Mouse (Mus musculus) lung, embryonic 14.5 days (tissue): ENCODE data around the gene Elp5. TPM values are rescaled to one million over a fixed set of nuclear protein-coding genes. Genes with fewer than 3 reads are reported as not detected.

Experiments used
- ATAC-seq: fragments of 200-750 bp; cut with Nextera tagmentation; 2 replicates; pipeline ENCODE4 v1.8.0; 2017; ENCODE audit warnings: mild to moderate bottlenecking, moderate TSS enrichment, moderate library complexity; ENCODE audit not compliant: insufficient read depth
- DNase-seq: peaks from one replicate; pipeline ENCODE4 v3.0.0-alpha.2; 2015
- H3K27ac ChIP-seq: fragments of 300-500 bp; sonication (generic); 2 replicates; pipeline ENCODE4 v1.5.1; 2014; ENCODE audit warnings: low read depth, mild to moderate bottlenecking, moderate library complexity
- H3K27me3 ChIP-seq: fragments of 300-500 bp; sonication (generic); 2 replicates; pipeline ENCODE4 v1.6.1; 2014; ENCODE audit warnings: low read length, control low read depth; ENCODE audit not compliant: insufficient read depth
- H3K36me3 ChIP-seq: fragments of 300-500 bp; sonication (generic); 2 replicates; pipeline ENCODE4 v1.6.1; 2014; ENCODE audit warnings: control low read depth; ENCODE audit not compliant: insufficient read depth
- H3K4me1 ChIP-seq: fragments of 300-500 bp; sonication (generic); 2 replicates; pipeline ENCODE4 v1.6.1; 2014; ENCODE audit warnings: antibody characterized with exemption, control low read depth; ENCODE audit not compliant: insufficient read depth
- H3K4me2 ChIP-seq: fragments of 300-500 bp; sonication (generic); 2 replicates; pipeline ENCODE4 v1.6.1; 2014; ENCODE audit warnings: mild to moderate bottlenecking
- H3K4me3 ChIP-seq: fragments of 300-500 bp; sonication (generic); 2 replicates; pipeline ENCODE4 v1.5.1; 2014; ENCODE audit warnings: low read depth, low read length
- H3K9ac ChIP-seq: fragments of 300-500 bp; sonication (generic); 2 replicates; pipeline ENCODE4 v1.6.1; 2014
- H3K9me3 ChIP-seq: fragments of 300-500 bp; sonication (generic); 2 replicates; pipeline ENCODE4 v1.6.1; 2016; ENCODE audit warnings: low read depth, low read length, control low read depth
- CTCF ChIP-seq: IDR thresholded peaks from 2 replicates; pipeline ENCODE4 v1.5.1; 2016; ENCODE audit warnings: antibody characterized with exemption, low read depth
- WGBS: fragments of 180-500 bp; shearing (Covaris S2); extraction: QIAGEN DNeasy Blood & Tissue Kit; methylation state at CpG from one replicate; pipeline ENCODE4 v1.1.7; 2014; 5-methylcytosine and 5-hydroxymethylcytosine counted together
- polyA plus RNA-seq: library from polyadenylated mRNA; unstranded; fragments of >200 nt; fragmentation: Nextera tagmentation; extraction: Ambion mirVana; gene quantifications from 2 replicates; pipeline ENCODE4 v1.2.1, GENCODE M21; 2014

Elp5 gene
- polyA plus RNA-seq, 1 experiment from 2014 or later: 113 TPM

DNA sequence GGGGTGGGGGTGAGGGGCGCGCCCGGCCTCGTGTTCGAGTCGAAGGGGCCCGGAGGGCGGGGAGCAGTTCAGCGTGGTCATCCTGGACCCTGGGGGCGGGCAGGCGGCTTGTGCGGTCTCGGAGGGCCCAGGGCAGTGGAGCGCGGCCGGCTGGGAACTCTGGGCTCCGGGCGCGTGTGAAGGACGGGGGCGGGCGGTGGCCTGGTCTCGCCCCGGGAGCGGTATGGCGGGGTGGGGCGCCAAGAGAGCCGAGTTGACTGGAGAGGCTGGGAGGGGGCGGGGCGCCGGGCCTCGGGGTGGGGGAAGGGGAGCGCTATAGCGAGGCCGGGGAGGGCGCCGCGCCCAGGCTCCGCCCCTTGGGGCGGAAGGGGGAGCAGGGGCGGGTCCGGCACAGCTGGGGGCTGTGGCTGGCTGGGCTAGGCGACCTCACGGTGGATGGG, 14.8 kb upstream of the Elp5 start:
- peak overlapping the region; percentile 85 for H3K9ac ChIP-seq
- no peaks in the 10 kb centered on the region for H3K9me3 ChIP-seq
- no peaks in the 10 kb centered on the region for H3K27me3 ChIP-seq
- ATAC-seq (peak; percentile 59), DNase-seq (peak; percentile 90)
- H3K4me3 ChIP-seq: peak overlapping the region; percentile 98
- H3K27ac ChIP-seq: peak overlapping the region; percentile 98
- H3K4me1 ChIP-seq: peaks cover 15% of the 10 kb centered on the region
- TF ChIP-seq CTCF: no peak
- peak overlapping the region; percentile 63 for H3K4me2 ChIP-seq
- H3K36me3 ChIP-seq: peaks cover 42% of the 10 kb centered on the region
- WGBS: 1% methylated on average over 40 of the region's 44 CpGs

DNA sequence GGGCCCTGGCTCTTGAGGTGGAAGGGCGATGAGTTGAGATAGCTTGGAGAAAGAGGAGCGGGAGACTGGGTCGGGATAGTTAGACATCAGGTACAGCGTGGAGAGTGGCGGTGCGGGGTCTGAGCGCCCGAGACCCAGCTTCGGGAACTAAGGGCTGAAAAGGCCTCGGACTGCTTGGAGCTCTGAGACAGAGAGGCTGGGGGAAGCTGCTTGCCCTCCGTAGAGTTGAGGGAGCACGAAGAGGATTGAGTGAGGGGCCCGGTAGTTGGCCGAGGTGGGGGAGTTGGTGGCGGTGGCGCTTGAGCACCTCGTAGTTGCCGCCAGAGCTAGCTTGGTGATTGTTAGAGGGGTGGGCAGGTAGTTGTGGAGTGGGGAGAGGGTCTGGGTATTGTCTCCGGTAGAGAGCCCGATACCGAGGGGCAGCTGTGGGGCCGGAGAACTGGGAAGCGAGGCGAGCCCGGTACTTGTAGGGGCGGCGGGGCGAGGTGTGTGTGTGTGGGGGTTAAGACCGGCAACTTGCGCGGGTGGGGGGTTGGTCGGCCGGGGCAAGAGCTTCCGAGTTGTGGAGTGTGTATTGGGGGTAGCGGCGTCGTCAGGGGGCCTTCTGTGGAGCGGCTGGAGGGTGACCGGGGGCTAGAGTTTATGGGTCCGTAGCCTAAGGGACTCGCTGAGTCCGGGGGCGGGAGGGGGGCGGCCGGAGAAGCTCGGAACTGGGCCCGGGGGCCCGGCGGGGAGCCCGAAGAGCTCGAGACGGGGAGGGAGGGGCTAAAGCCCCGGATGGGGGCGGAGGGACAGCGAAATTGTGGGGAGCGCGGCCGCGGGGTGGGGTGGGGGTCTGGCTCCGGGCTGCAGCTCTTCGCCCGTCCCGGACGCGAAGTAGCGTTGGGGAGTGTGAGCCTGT, 14.1 kb upstream of the Elp5 start:
- no peaks in the 10 kb centered on the region for H3K27me3 ChIP-seq
- peak overlapping the region; percentile 98 for H3K4me3 ChIP-seq
- peak; percentile 3 for ATAC-seq
- DNase-seq: peak; percentile 75
- peak overlapping the region; percentile 98 for H3K27ac ChIP-seq
- TF ChIP-seq CTCF: no peak
- peak overlapping the region; percentile 63 for H3K4me2 ChIP-seq
- peaks cover 9% of the 10 kb centered on the region for H3K4me1 ChIP-seq
- WGBS: 1% methylated on average over 66 of the region's 66 CpGs
- peaks cover 42% of the 10 kb centered on the region for H3K36me3 ChIP-seq
- H3K9ac ChIP-seq: peak overlapping the region; percentile 85
- no peaks in the 10 kb centered on the region for H3K9me3 ChIP-seq

DNA sequence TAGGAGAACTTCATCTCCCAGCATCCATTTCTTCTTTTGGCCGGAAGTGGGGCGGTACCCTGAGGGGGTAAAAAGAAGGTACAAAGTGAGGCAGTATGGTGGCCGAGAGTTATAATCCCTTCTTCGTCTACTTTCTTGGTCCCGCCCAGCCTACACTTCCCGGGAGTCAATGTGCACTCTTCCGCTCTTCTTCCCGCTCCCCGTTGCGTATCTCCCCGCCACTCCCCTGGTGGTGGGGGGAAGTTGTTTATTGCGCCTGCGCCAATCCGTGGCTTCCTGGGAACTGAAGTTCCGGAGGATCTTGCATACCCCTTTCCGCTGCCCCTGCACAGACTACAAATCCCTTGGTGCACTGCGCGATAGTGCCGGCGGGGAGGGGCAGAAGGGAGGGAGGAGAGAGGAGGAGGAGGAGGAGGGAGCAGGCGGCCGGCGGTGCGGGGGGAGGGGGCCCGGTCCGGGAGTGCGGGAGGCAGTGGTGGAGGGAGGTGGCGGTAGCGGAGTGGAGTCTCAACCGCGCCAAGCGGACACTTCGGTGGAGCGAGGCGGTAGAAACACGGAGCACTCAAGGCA, 13.2 kb upstream of the Elp5 start, which contains the start of gene Phf23:
Gene Phf23, plus strand, starts transcription at position 387 of the 570 bp plus-strand sequence.
- H3K27ac ChIP-seq: peak within 1 kb of the TSS; percentile 98
- peak; percentile 70 for TF ChIP-seq CTCF
- H3K36me3 ChIP-seq: peaks cover 42% of the 10 kb centered on the region
- H3K9me3 ChIP-seq: no peaks in the 10 kb centered on the region
- no peaks in the 10 kb centered on the region for H3K27me3 ChIP-seq
- under 1% methylated on average over 36 of the region's 36 CpGs for WGBS
- ATAC-seq (peak; percentile 81), DNase-seq (peak; percentile 99)
- H3K9ac ChIP-seq: peak within 1 kb of the TSS; percentile 85
- peaks cover 10% of the 10 kb centered on the region for H3K4me1 ChIP-seq
- H3K4me2 ChIP-seq: peak within 1 kb of the TSS; percentile 63
- peak within 1 kb of the TSS; percentile 98 for H3K4me3 ChIP-seq

DNA sequence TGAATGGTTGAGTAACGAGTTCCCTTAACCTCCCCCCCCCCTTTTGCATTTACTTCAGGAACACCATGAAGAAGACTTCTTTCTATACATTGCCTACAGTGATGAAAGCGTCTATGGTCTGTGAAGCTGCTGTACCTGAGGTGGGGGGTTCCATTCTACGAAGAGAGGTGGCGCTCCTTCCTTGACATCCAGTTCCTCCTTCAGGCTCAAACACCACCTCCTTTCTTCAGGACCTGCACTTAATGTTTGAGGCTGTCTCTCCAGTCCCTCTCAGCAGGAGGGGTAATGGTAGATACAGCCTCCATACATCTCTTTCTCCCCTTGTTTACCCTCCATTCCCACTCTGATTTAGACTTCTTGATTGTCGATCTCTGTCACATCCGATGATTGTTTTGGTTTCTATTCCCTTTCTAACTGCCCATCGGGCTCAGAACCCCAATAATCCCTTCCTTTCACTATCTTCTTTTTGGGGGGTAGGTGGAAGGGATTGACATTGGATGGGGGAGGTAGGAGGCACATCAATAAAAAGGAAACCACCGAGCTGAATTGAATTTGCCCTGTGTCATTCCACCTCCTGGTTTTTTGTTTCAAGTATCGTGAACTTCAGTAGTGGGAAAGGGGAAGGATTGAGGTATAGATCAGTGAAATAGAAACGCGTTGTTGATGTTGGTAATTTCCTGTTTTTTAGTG, 12.2 kb upstream of the Elp5 start:
- ATAC-seq: no peak
- Histone ChIP-seq H3K27ac (no peak overlapping the region), H3K36me3 (peaks cover 44% of the 10 kb centered on the region), H3K4me3 (peak overlapping the region; percentile 98; the same call in 1 of the 2 replicates), H3K27me3 (no peaks in the 10 kb centered on the region), H3K9ac (no peak overlapping the region), H3K4me1 (peaks cover 12% of the 10 kb centered on the region), H3K4me2 (peak overlapping the region; percentile 63), H3K9me3 (no peaks in the 10 kb centered on the region)
- TF ChIP-seq CTCF: peak; percentile 27
- DNase-seq: no peak
- 85% methylated on average over 11 of the region's 11 CpGs for WGBS

DNA sequence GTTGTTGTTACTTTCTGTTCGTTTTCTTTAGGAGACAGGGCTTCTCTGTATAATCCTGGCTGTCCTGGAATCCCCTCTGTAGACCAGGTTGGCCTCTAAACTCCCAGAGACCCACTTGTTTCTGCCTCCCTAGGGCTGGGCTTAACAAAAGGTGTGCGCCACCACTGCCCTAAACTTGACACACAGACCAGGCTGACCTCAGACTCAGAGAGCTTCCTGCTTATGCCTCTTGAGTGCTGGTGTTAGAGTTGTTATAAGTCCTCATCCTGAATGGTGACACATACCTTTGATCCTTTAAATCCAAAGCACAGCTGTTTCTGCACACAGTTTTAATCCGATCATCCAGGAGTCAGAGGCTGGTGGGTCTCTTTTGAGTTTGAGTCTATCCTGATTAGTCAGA, 10.6 kb upstream of the Elp5 start:
- ATAC-seq: no peak
- no peak overlapping the region for H3K9ac ChIP-seq
- H3K4me2 ChIP-seq: peak overlapping the region; percentile 91
- no peak for DNase-seq
- no peak overlapping the region for H3K27ac ChIP-seq
- H3K36me3 ChIP-seq: peaks cover 44% of the 10 kb centered on the region
- TF ChIP-seq CTCF: no peak
- H3K4me1 ChIP-seq: peaks cover 12% of the 10 kb centered on the region
- no peaks in the 10 kb centered on the region for H3K9me3 ChIP-seq
- WGBS: 77% methylated on average over 3 of the region's 3 CpGs
- peak overlapping the region; percentile 77; the same call in 1 of the 2 replicates for H3K4me3 ChIP-seq
- H3K27me3 ChIP-seq: no peaks in the 10 kb centered on the region

DNA sequence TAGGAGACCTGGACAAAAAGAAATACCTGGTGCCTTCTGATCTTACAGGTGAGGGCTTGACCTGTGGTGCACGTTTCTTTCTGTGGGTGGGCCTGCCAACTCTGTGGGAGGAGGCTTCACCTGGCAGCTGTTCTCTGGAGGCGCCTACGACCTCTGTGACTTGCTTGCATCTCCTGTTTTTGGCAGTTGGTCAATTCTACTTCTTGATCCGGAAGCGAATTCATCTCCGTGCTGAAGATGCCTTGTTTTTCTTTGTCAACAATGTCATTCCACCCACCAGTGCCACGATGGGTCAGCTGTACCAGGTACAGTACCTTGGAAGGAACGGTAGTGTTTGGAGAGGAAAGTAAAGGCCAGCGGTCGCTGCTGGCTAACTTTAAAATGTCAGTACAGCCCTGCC, 10.1 kb upstream of the Elp5 start:
- Histone ChIP-seq H3K4me3 (peak overlapping the region; percentile 77), H3K36me3 (peaks cover 45% of the 10 kb centered on the region), H3K4me2 (peak overlapping the region; percentile 91), H3K9ac (peak overlapping the region; percentile 92), H3K27me3 (no peaks in the 10 kb centered on the region), H3K4me1 (peaks cover 8% of the 10 kb centered on the region), H3K9me3 (no peaks in the 10 kb centered on the region), H3K27ac (no peak overlapping the region)
- ATAC-seq (no peak), DNase-seq (no peak)
- WGBS: 79% methylated on average over 10 of the region's 10 CpGs
- no peak for TF ChIP-seq CTCF

DNA sequence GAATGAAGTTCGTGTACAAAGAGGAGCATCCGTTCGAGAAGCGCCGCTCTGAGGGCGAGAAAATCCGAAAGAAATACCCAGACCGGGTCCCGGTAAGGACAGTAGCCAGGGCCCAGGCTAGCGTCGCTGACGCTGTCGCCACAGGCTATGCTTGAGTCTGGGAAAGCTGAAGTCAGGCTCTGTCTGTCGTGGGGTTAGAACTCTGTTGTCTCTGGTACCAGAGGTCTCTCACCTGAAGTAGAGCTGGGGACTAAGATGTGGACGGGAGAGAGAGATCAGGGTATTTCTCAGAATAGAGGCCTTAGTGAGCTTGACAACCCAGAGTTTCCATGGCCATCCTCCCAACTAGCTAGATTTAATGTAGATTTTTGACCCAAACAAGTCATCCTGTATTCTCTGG, 9.4 kb upstream of the Elp5 start:
- H3K4me2 ChIP-seq: peak overlapping the region; percentile 91
- ATAC-seq (0 out of 2 replicates have a peak, but pooled peaks have one; percentile 2), DNase-seq (no peak)
- H3K27ac ChIP-seq: peak overlapping the region; percentile 90
- TF ChIP-seq CTCF: no peak
- peak overlapping the region; percentile 77 for H3K4me3 ChIP-seq
- no peaks in the 10 kb centered on the region for H3K9me3 ChIP-seq
- peaks cover 8% of the 10 kb centered on the region; the same call in 1 of the 2 replicates for H3K4me1 ChIP-seq
- peak overlapping the region; percentile 92 for H3K9ac ChIP-seq
- H3K36me3 ChIP-seq: peaks cover 52% of the 10 kb centered on the region
- under 1% methylated on average over 15 of the region's 15 CpGs for WGBS
- no peaks in the 10 kb centered on the region for H3K27me3 ChIP-seq
